Mouse (Mus musculus) hindbrain, postnatal 0 days (tissue): ENCODE data around the gene Nxn. TPM values are rescaled to one million over a fixed set of nuclear protein-coding genes. Genes with fewer than 3 reads are reported as not detected.

Experiments
- ATAC-seq: fragments of 200-750 bp; cut with Nextera tagmentation; 2 replicates; pipeline ENCODE4 v1.8.0; 2017; ENCODE audit warnings: mild to moderate bottlenecking, moderate TSS enrichment, moderate library complexity
- DNase-seq: peaks from one replicate; pipeline ENCODE4 v3.0.0-alpha.2; 2015; ENCODE audit warnings: low spot score
- H3K27ac ChIP-seq: fragments of 300-500 bp; sonication (generic); 2 replicates; pipeline ENCODE4 v1.5.1; 2014; ENCODE audit warnings: mild to moderate bottlenecking
- H3K27me3 ChIP-seq: fragments of 300-500 bp; sonication (generic); 2 replicates; pipeline ENCODE4 v1.6.1; 2014; ENCODE audit warnings: low read length, mixed read lengths; ENCODE audit not compliant: insufficient read depth
- H3K36me3 ChIP-seq: fragments of 300-500 bp; sonication (generic); 2 replicates; pipeline ENCODE4 v1.6.1; 2014; ENCODE audit warnings: low read length, mixed read lengths; ENCODE audit not compliant: insufficient read depth
- H3K4me1 ChIP-seq: fragments of 300-500 bp; sonication (generic); 2 replicates; pipeline ENCODE4 v1.6.1; 2014; ENCODE audit warnings: antibody characterized with exemption, low read length, mixed read lengths; ENCODE audit not compliant: insufficient read depth
- H3K4me2 ChIP-seq: fragments of 300-500 bp; sonication (generic); 2 replicates; pipeline ENCODE4 v1.6.1; 2014; ENCODE audit warnings: low read depth, mild to moderate bottlenecking, low read length, moderate library complexity, mixed read lengths
- H3K4me3 ChIP-seq: fragments of 300-500 bp; sonication (generic); 2 replicates; pipeline ENCODE4 v1.5.1; 2014; ENCODE audit warnings: low read length
- H3K9ac ChIP-seq: fragments of 300-500 bp; sonication (generic); replicated peaks from 2 replicates; pipeline ENCODE4 v1.6.1; 2014; ENCODE audit warnings: mild to moderate bottlenecking, low read length, moderate library complexity, mixed read lengths
- H3K9me3 ChIP-seq: fragments of 300-500 bp; sonication (generic); 2 replicates; pipeline ENCODE4 v1.6.1; 2016; ENCODE audit warnings: low read length, mixed read lengths
- CTCF ChIP-seq: IDR thresholded peaks from 2 replicates; pipeline ENCODE4 v1.5.1; 2016; ENCODE audit warnings: antibody characterized with exemption, control low read depth, low read depth
- WGBS: fragments of 180-500 bp; shearing (Covaris S2); extraction: QIAGEN DNeasy Blood & Tissue Kit; methylation state at CpG from one replicate; pipeline ENCODE4 v1.1.7; 2014; 5-methylcytosine and 5-hydroxymethylcytosine counted together
- polyA plus RNA-seq: library from polyadenylated mRNA; unstranded; fragments of >200 nt; fragmentation: Nextera tagmentation; extraction: Ambion mirVana; gene quantifications from 2 replicates; pipeline ENCODE4 v1.2.1, GENCODE M21; 2015
- total RNA-seq: library from RNA; depleted of rRNA; stranded (reverse); fragments of >200 nt; gene quantifications from 2 replicates; pipeline ENCODE4 v1.2.3, GENCODE M21; 2014

The Nxn gene
- total and polyA plus RNA-seq, 2 experiments from 2014 or later = 21.2 to 36.6 TPM

- H3K27ac ChIP-seq = peak overlapping the region; percentile 65; the same call in 1 of the 2 replicates
- peaks cover 69% of the 10 kb centered on the region for H3K36me3 ChIP-seq
- 40% methylated on average over 8 of the region's 8 CpGs for WGBS
- no peak overlapping the region for H3K9ac ChIP-seq
- TF ChIP-seq CTCF = no peak
- H3K9me3 ChIP-seq = no peaks in the 10 kb centered on the region
- ATAC-seq (peak; percentile 56), DNase-seq (peak; percentile 72)
- H3K4me1 ChIP-seq = peaks cover 9% of the 10 kb centered on the region; the same call in 1 of the 2 replicates
- no peak overlapping the region for H3K4me2 ChIP-seq
- no peaks in the 10 kb centered on the region for H3K27me3 ChIP-seq
- H3K4me3 ChIP-seq = no peak overlapping the region
Measured at GRCm38 (mm10) chr11:76418423-76418822, 19.5 kb upstream of the Nxn start.

DNA sequence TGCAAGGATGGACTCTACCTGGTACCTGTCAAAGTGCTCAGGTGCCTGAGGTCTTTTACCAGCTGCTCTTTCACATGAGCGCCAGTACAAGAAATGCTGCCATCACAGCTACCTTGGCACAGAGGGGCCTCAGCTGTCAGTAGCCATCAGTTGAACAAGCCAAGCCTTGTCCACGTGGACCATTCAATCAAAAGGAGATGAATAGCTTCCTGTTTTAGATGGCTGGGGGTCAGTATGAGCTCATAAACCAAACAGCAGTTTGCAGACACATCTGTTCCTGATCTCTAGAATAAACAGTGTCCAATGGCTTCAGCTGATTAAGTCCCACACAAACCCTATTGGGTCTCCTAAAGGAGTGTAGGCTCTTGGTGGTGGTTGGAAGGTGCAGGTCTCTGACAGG is 17.0 kb upstream of the Nxn start:
- Histone ChIP-seq H3K27ac (peak overlapping the region; percentile 36), H3K36me3 (peaks cover 52% of the 10 kb centered on the region), H3K4me3 (no peak overlapping the region), H3K9me3 (no peaks in the 10 kb centered on the region), H3K4me2 (no peak overlapping the region), H3K9ac (no peak overlapping the region), H3K27me3 (no peaks in the 10 kb centered on the region), H3K4me1 (peaks cover 9% of the 10 kb centered on the region; the same call in 1 of the 2 replicates)
- WGBS = 49% methylated on average over 2 of the region's 2 CpGs
- ATAC-seq = no peak
- no peak for DNase-seq
- no peak for TF ChIP-seq CTCF

DNA sequence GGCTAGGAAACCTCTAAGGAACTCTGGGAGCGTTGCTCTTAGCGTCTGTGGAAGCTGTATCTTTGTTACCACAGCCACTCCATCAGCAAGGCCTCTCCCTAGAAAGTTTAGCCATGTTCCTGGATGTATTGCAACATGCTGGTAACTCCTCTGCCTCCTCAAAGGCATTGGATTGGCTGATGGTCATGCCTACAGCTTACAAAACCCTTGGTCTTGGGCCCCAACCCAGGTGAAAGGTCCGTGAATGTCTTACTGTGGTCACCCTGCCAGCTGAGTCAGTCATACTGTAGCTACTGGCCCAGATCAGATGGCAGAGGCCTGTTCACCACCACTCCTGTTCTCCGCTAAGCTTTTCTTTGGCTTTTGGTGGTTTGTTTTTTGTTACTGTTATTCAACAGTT is 16.1 kb upstream of the Nxn start:
- Histone ChIP-seq H3K9ac (no peak overlapping the region), H3K27me3 (no peaks in the 10 kb centered on the region), H3K9me3 (no peaks in the 10 kb centered on the region), H3K36me3 (peaks cover 48% of the 10 kb centered on the region), H3K4me3 (no peak overlapping the region), H3K27ac (no peak overlapping the region; the same call in 1 of the 2 replicates), H3K4me1 (peaks cover 9% of the 10 kb centered on the region; the same call in 1 of the 2 replicates), H3K4me2 (no peak overlapping the region)
- TF ChIP-seq CTCF = no peak
- ATAC-seq = no peak
- DNase-seq = no peak
- 83% methylated on average over 4 of the region's 4 CpGs for WGBS

DNA sequence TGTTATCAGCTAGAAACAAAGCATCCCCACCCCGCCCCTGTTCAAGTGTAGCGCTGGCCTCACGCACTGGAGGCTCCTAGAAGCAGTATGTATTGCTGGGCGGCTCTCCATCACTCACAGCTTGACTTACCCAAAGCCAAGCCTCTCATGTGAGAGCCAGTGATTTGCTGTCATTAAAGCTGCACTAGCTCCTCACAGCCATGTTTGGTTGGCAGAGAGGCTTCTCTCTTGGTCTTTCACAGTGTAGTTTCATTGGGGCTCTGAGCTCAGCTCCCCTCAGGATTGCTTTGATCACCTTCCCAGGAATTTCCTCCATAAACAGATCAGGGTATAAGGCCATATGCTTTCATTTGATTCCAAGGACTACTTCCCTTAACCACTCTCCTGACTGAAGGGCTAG is 14.3 kb upstream of the Nxn start:
- TF ChIP-seq CTCF = no peak
- no peak for DNase-seq
- H3K9me3 ChIP-seq = no peaks in the 10 kb centered on the region
- no peaks in the 10 kb centered on the region for H3K4me1 ChIP-seq
- H3K27me3 ChIP-seq = no peaks in the 10 kb centered on the region
- no peak overlapping the region for H3K27ac ChIP-seq
- H3K36me3 ChIP-seq = peaks cover 30% of the 10 kb centered on the region
- no peak for ATAC-seq
- no peak overlapping the region for H3K9ac ChIP-seq
- H3K4me2 ChIP-seq = no peak overlapping the region
- H3K4me3 ChIP-seq = no peak overlapping the region
- 70% methylated on average over 4 of the region's 4 CpGs for WGBS

DNA sequence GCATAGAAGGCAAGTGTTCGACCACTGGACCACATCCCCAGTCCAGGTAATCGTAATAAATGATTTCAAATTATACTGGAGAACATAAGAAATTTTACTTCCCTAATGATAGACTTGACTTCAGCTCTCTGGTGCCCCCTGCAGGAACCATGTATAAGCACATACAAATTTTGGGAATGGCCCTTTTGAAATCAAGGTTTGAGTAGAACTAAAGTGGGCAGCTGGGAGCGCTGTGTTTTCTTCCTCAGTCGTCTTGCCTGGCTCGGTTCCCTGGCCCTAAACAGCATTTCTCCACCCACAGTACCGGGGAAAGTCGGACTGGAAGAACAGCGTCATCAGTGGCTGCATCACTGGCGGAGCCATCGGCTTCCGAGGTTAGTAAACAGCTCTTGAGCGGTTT is 11.9 kb upstream of the Nxn start:
- no peak overlapping the region for H3K4me3 ChIP-seq
- no peaks in the 10 kb centered on the region; the same call in 1 of the 2 replicates for H3K4me1 ChIP-seq
- peaks cover 15% of the 10 kb centered on the region for H3K36me3 ChIP-seq
- H3K27ac ChIP-seq = no peak overlapping the region
- no peak overlapping the region for H3K4me2 ChIP-seq
- DNase-seq (peak; percentile 79), ATAC-seq (no peak)
- H3K9ac ChIP-seq = no peak overlapping the region
- peak; percentile 76 for TF ChIP-seq CTCF
- H3K9me3 ChIP-seq = no peaks in the 10 kb centered on the region
- H3K27me3 ChIP-seq = no peaks in the 10 kb centered on the region
- WGBS = 67% methylated on average over 12 of the region's 12 CpGs

- Histone ChIP-seq H3K4me1 (no peaks in the 10 kb centered on the region; the same call in 1 of the 2 replicates), H3K4me3 (peak within 1 kb of the TSS; percentile 69), H3K9me3 (no peaks in the 10 kb centered on the region), H3K27ac (peak within 1 kb of the TSS; percentile 79), H3K36me3 (0 out of 2 replicates have a peak, but pooled peaks cover 3% of the 10 kb centered on the region), H3K27me3 (no peaks in the 10 kb centered on the region), H3K4me2 (peak within 1 kb of the TSS; percentile 77), H3K9ac (peak within 1 kb of the TSS; percentile 88)
- ATAC-seq (peak; percentile 97), DNase-seq (peak; percentile 98)
- TF ChIP-seq CTCF = peak; percentile 99
- under 1% methylated on average over 46 of the region's 46 CpGs for WGBS
Measured at GRCm38 (mm10) chr11:76406702-76407583, 8.0 kb upstream of the Nxn start, which contains the start of gene Timm22. Timm22 (plus strand) TSS chr11:76406952.
